Mouse (Mus musculus): ENCODE measurements at regions not wholly inside any gene's neighbourhood (a gene's known extent, or its start where the extent isn't known, plus 50 kb on each side); places are given as distances from the start of the nearest gene placed in this dataset.

DNA sequence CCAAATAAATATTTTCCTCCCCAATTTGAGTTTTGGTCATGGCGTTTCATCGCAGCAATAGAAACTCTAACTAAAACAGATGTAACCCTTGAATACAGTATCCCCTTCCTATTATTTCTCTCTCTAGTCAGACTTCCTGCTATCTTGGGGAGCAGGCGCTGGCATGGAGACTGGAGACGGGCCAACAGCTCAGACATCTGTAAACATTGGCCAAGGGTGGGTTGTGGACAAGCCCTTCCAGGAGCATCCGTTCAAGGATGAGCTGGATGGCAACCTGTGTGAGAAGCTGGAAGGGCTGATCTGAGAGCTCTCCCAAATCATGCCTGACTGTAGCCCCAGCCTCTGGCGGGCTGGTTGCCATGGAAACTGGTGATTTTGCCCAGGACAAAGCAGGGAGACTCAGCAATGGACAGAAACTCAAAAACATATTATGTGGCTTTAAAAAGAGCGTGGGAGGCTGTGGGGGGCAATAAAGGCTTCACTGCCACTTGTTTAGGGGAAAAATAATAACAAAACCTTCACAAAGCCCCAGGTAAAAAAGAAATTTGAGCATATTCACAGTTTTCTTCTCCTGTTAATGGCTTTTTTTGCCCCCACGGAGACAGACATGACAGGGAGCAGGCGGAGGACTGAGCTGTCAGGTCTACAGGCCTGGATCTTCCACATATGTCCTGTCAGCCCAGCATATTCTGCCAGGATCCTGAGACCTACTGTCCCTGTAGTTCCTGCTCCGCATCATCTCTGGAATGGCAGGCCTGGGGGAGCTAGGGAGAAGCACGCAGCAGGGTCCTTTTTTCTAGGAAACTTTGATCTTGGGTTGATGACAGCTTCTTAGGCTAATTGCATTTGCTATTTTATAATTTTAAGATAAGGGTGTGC lies 113.0 kb downstream of the Chst1 start:
- no peaks in the 10 kb centered on the region for H3K4me1 ChIP-seq (replicated peaks; ENCODE audit: insufficient read depth, low read length)
- DNase-seq (ENCODE audit: low spot score) (no peak), ATAC-seq (replicated peaks; ENCODE audit: low FRiP score, low read depth) (no peak)
- H3K9ac ChIP-seq (ENCODE audit: low read depth, low read length): no peak overlapping the region
- no peak overlapping the region for H3K4me2 ChIP-seq (ENCODE audit: low read length)
- no peaks in the 10 kb centered on the region for H3K27me3 ChIP-seq (ENCODE audit: insufficient read depth, low read length)
- no peak for TF ChIP-seq CTCF (IDR thresholded peaks at IDR 0.05; ENCODE audit: low read depth)
- no peaks in the 10 kb centered on the region for H3K36me3 ChIP-seq (ENCODE audit: insufficient read depth, low read length)
- no peak overlapping the region for H3K4me3 ChIP-seq (replicated peaks; ENCODE audit: low read depth, low read length)
- 64% methylated on average over 11 of the region's 11 CpGs for WGBS
- H3K27ac ChIP-seq: no peak overlapping the region
- no peaks in the 10 kb centered on the region for H3K9me3 ChIP-seq (replicated peaks; ENCODE audit: low read length)

DNA sequence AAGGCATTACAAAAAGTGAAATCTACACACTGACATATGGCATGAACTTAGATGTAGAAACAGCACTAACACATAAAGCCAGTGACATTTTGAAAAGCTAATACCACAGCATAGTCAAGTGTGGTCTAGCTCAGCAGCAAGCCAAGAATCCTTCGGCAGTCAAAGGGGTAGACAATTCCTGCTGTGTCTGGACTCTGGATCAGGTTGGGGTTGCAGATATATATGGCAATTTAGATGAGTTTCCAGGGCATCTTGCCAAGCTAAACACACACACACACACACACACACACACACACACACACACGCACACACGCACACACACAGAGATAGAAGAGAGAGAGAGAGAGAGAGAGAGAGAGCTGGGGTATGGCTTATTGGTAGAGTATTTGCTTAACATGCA lies 118.2 kb downstream of the Chst1 start:
- Histone ChIP-seq H3K27ac (no peak overlapping the region), H3K9me3 (replicated peaks; ENCODE audit: low read length) (no peaks in the 10 kb centered on the region), H3K27me3 (ENCODE audit: insufficient read depth, low read length) (no peaks in the 10 kb centered on the region), H3K36me3 (ENCODE audit: insufficient read depth, low read length) (no peaks in the 10 kb centered on the region), H3K4me2 (ENCODE audit: low read length) (no peak overlapping the region), H3K4me3 (replicated peaks; ENCODE audit: low read depth, low read length) (no peak overlapping the region), H3K4me1 (replicated peaks; ENCODE audit: insufficient read depth, low read length) (no peaks in the 10 kb centered on the region), H3K9ac (ENCODE audit: low read depth, low read length) (no peak overlapping the region)
- DNase-seq (ENCODE audit: low spot score): no peak
- TF ChIP-seq CTCF (IDR thresholded peaks at IDR 0.05; ENCODE audit: low read depth): no peak
- 70% methylated on average over 3 of the region's 3 CpGs for WGBS
- no peak for ATAC-seq (replicated peaks; ENCODE audit: low FRiP score, low read depth)

DNA sequence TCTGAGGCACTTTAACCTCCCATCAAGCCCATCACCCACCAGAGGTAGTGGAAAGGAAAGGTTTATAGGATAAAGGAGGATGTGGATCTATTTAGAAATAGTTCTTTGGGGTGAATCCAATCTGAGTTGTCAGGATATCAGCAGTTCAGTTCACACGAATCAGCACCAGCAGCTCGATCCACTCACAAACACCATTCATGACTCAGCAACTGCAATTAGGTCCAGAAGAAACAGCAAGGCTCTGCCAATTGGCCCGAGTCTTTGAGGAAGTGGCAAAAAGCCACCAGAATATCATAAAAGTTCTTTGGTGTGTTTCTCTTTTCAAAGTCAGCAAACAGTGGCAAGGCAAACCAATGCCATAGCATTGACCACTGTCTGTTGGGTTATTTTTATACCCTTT lies 122.4 kb downstream of the Chst1 start:
- Histone ChIP-seq H3K27me3 (ENCODE audit: insufficient read depth, low read length) (no peaks in the 10 kb centered on the region), H3K4me2 (ENCODE audit: low read length) (no peak overlapping the region), H3K9me3 (replicated peaks; ENCODE audit: low read length) (no peaks in the 10 kb centered on the region), H3K27ac (no peak overlapping the region), H3K36me3 (ENCODE audit: insufficient read depth, low read length) (no peaks in the 10 kb centered on the region), H3K4me3 (replicated peaks; ENCODE audit: low read depth, low read length) (no peak overlapping the region), H3K9ac (ENCODE audit: low read depth, low read length) (no peak overlapping the region), H3K4me1 (replicated peaks; ENCODE audit: insufficient read depth, low read length) (0 out of 2 replicates have a peak, but pooled peaks cover 5% of the 10 kb centered on the region)
- no peak for DNase-seq (ENCODE audit: low spot score)
- ATAC-seq (replicated peaks; ENCODE audit: low FRiP score, low read depth): no peak
- no peak for TF ChIP-seq CTCF (IDR thresholded peaks at IDR 0.05; ENCODE audit: low read depth)
- WGBS: 77% methylated on average over 3 of the region's 3 CpGs

DNA sequence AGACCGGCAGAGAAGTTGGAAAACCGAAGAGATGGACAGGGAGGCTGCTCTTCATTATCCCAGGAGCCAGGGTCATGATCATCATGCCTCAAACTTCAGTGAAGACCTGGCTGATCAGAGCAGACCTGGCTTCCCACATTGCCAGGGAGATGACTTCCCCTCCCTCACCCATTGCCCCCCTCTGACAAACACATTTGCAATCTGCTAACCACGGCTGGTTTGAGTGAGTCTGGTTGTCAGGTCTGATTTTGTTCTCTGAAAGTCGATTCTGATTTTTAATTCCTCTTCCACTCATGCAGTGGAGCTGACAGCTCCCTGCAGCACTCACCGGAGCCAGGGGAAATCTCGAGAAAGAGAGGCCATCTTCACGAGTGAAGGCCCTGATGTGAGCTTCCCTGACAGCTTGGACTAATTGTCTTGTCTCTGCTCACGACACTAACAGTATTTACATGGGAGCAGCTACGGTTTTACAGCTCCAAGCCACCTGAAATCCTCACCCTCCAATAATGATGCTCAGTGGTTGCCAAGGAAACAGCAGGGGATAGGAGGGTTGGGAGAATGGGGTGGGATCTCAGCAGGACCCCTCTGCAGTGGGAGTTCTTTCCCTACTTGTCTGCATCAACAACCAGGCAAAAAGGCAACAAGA lies 124.2 kb downstream of the Chst1 start:
- no peak overlapping the region for H3K9ac ChIP-seq (ENCODE audit: low read depth, low read length)
- H3K36me3 ChIP-seq (ENCODE audit: insufficient read depth, low read length): no peaks in the 10 kb centered on the region
- no peak overlapping the region for H3K4me2 ChIP-seq (ENCODE audit: low read length)
- H3K9me3 ChIP-seq (replicated peaks; ENCODE audit: low read length): no peaks in the 10 kb centered on the region
- no peak overlapping the region for H3K27ac ChIP-seq
- no peaks in the 10 kb centered on the region for H3K27me3 ChIP-seq (ENCODE audit: insufficient read depth, low read length)
- 0 out of 2 replicates have a peak, but pooled peaks cover 6% of the 10 kb centered on the region for H3K4me1 ChIP-seq (replicated peaks; ENCODE audit: insufficient read depth, low read length)
- ATAC-seq (replicated peaks; ENCODE audit: low FRiP score, low read depth) (no peak), DNase-seq (ENCODE audit: low spot score) (no peak)
- WGBS: 49% methylated on average over 9 of the region's 9 CpGs
- no peak overlapping the region for H3K4me3 ChIP-seq (replicated peaks; ENCODE audit: low read depth, low read length)
- TF ChIP-seq CTCF (IDR thresholded peaks at IDR 0.05; ENCODE audit: low read depth): no peak

DNA sequence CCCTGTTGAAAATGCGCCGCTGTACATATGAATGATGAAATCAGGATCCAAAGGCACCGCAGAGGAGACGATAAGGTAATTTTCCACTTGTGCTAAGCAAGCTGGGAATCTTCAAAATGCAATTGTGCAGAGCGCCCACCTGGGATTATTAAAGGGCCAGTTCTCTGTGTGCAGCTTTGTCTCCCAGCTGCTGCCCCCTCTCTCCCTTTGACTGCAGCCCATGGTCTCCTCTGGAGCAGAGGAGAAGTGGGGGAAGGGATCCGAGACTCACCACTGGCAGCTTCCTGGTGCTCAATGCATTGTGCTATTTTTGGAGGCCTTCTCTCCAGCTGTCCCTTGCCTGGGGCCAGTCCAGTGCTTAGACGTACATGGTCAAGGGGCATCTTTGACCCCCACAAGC lies 127.1 kb downstream of the Chst1 start:
- no peak for ATAC-seq (replicated peaks; ENCODE audit: low FRiP score, low read depth)

DNA sequence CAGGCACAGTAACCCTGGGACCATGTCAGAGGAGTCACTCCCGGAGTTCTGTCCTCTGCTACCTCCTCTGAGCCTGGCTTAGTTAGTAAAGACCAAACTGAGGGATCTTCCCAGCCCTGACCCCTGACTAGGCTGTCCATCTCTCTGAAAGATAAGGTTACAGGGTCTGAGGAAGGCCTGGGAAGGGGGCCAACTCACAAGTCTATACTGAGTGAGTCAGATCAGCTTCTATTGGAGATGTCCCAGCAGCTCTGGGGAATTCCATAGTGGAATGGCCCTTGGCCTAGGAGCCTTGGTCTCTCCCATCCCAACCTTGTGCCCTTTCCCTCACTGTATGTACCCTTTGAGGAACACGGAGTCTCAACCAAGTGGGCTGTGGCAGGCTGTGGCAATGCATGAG lies 127.7 kb downstream of the Chst1 start:
- H3K9me3 ChIP-seq (replicated peaks; ENCODE audit: low read length): no peaks in the 10 kb centered on the region
- ATAC-seq (replicated peaks; ENCODE audit: low FRiP score, low read depth): no peak
- no peak for DNase-seq (ENCODE audit: low spot score)
- no peak overlapping the region for H3K4me3 ChIP-seq (replicated peaks; ENCODE audit: low read depth, low read length)
- 0 out of 2 replicates have a peak, but pooled peaks cover 6% of the 10 kb centered on the region for H3K4me1 ChIP-seq (replicated peaks; ENCODE audit: insufficient read depth, low read length)
- 74% methylated on average over 2 of the region's 2 CpGs for WGBS
- no peak overlapping the region for H3K4me2 ChIP-seq (ENCODE audit: low read length)
- no peak overlapping the region for H3K27ac ChIP-seq
- no peaks in the 10 kb centered on the region for H3K27me3 ChIP-seq (ENCODE audit: insufficient read depth, low read length)
- no peak for TF ChIP-seq CTCF (IDR thresholded peaks at IDR 0.05; ENCODE audit: low read depth)
- H3K9ac ChIP-seq (ENCODE audit: low read depth, low read length): no peak overlapping the region
- no peaks in the 10 kb centered on the region for H3K36me3 ChIP-seq (ENCODE audit: insufficient read depth, low read length)

More for the DNA sequence above, 127.1 kb downstream of the Chst1 start:
- Histone ChIP-seq H3K9ac (ENCODE audit: low read depth, low read length) (no peak overlapping the region), H3K27ac (no peak overlapping the region), H3K4me1 (replicated peaks; ENCODE audit: insufficient read depth, low read length) (0 out of 2 replicates have a peak, but pooled peaks cover 6% of the 10 kb centered on the region), H3K27me3 (ENCODE audit: insufficient read depth, low read length) (no peaks in the 10 kb centered on the region), H3K4me2 (ENCODE audit: low read length) (no peak overlapping the region), H3K9me3 (replicated peaks; ENCODE audit: low read length) (no peaks in the 10 kb centered on the region), H3K36me3 (ENCODE audit: insufficient read depth, low read length) (no peaks in the 10 kb centered on the region), H3K4me3 (replicated peaks; ENCODE audit: low read depth, low read length) (no peak overlapping the region)
- 70% methylated on average over 7 of the region's 7 CpGs for WGBS
- no peak for TF ChIP-seq CTCF (IDR thresholded peaks at IDR 0.05; ENCODE audit: low read depth)
- DNase-seq (ENCODE audit: low spot score): peak; percentile 29

Measured in kidney, postnatal 0 days (tissue).